Mouse (Mus musculus) heart, embryonic 13.5 days (tissue): ENCODE results near the gene Itga11. TPM values are rescaled to one million over a fixed set of nuclear protein-coding genes. Genes with fewer than 3 reads are reported as not detected.
"Not testable (repeated sequence)": the region's sequence is repeated elsewhere in the genome, so short reads cannot be mapped to it uniquely, and the experiment has no call there.

Experiments used
- ATAC-seq: fragments of 200-750 bp; cut with Nextera tagmentation; 2 replicates; pipeline ENCODE4 v1.8.0; 2017; ENCODE audit warnings: moderate TSS enrichment; ENCODE audit not compliant: insufficient number of reproducible peaks, low FRiP score, low TSS enrichment; ENCODE audit errors: extremely low read depth
- H3K27ac ChIP-seq: fragments of 300-500 bp; sonication (generic); replicated peaks from 2 replicates; pipeline ENCODE4 v1.5.1; 2015; ENCODE audit warnings: moderate library complexity, mild to moderate bottlenecking, inconsistent platforms
- H3K27me3 ChIP-seq: fragments of 300-500 bp; sonication (generic); replicated peaks from 2 replicates; pipeline ENCODE4 v1.6.1; 2015; ENCODE audit warnings: mild to moderate bottlenecking, inconsistent platforms
- H3K36me3 ChIP-seq: fragments of 300-500 bp; sonication (generic); 2 replicates; pipeline ENCODE4 v1.6.1; 2015; ENCODE audit warnings: mild to moderate bottlenecking, inconsistent platforms
- H3K4me1 ChIP-seq: fragments of 300-500 bp; sonication (generic); 2 replicates; pipeline ENCODE4 v1.6.1; 2015; ENCODE audit warnings: inconsistent platforms
- H3K4me2 ChIP-seq: fragments of 300-500 bp; sonication (generic); 2 replicates; pipeline ENCODE4 v1.6.1; 2015; ENCODE audit warnings: inconsistent platforms, mild to moderate bottlenecking, moderate library complexity
- H3K4me3 ChIP-seq: fragments of 300-500 bp; sonication (generic); 2 replicates; pipeline ENCODE4 v1.5.1; 2015; ENCODE audit warnings: moderate library complexity, mild to moderate bottlenecking, inconsistent platforms
- H3K9ac ChIP-seq: fragments of 300-500 bp; sonication (generic); 2 replicates; pipeline ENCODE4 v1.6.1; 2015; ENCODE audit warnings: inconsistent platforms, mild to moderate bottlenecking, moderate library complexity
- H3K9me3 ChIP-seq: fragments of 300-500 bp; sonication (generic); 2 replicates; pipeline ENCODE4 v1.6.1; 2016; ENCODE audit warnings: inconsistent platforms
- WGBS: fragments of 180-500 bp; shearing (Covaris S2); methylation state at CpG from one replicate; pipeline ENCODE4 v1.1.7; 2015; ENCODE audit warnings: mixed read lengths; 5-methylcytosine and 5-hydroxymethylcytosine counted together
- polyA plus RNA-seq: library from polyadenylated mRNA; unstranded; fragments of >200 nt; fragmentation: Nextera tagmentation; extraction: Ambion mirVana; gene quantifications from 2 replicates; pipeline ENCODE4 v1.2.1, GENCODE M21; 2015

Gene Itga11
- polyA plus RNA-seq, 1 experiment from 2014 or later, result 0.83 TPM

GRCm38 (mm10) chr9:62658016-62658415 lies 19.6 kb upstream of the Itga11 start:
- 76% methylated on average over 3 of the region's 3 CpGs for WGBS
- no peak for ATAC-seq

GRCm38 (mm10) chr9:62659026-62659425 lies 18.6 kb upstream of the Itga11 start:
- no peak overlapping the region for H3K4me2 ChIP-seq
- no peak for ATAC-seq
- H3K9me3 ChIP-seq, result no peaks in the 10 kb centered on the region
- no peaks in the 10 kb centered on the region for H3K27me3 ChIP-seq
- H3K4me3 ChIP-seq, result no peak overlapping the region
- peaks cover 3% of the 10 kb centered on the region for H3K4me1 ChIP-seq
- no peak overlapping the region for H3K27ac ChIP-seq
- no peak overlapping the region for H3K9ac ChIP-seq
- H3K36me3 ChIP-seq, result no peaks in the 10 kb centered on the region
- WGBS, result 65% methylated on average over 4 of the region's 4 CpGs

More at GRCm38 (mm10) chr9:62658016-62658415, 19.6 kb upstream of the Itga11 start:
- H3K9ac ChIP-seq, result no peak overlapping the region
- no peaks in the 10 kb centered on the region for H3K27me3 ChIP-seq
- no peak overlapping the region for H3K4me3 ChIP-seq
- H3K36me3 ChIP-seq, result no peaks in the 10 kb centered on the region
- no peak overlapping the region for H3K27ac ChIP-seq
- H3K4me2 ChIP-seq, result no peak overlapping the region
- no peaks in the 10 kb centered on the region for H3K9me3 ChIP-seq
- no peaks in the 10 kb centered on the region for H3K4me1 ChIP-seq

GRCm38 (mm10) chr9:62660971-62661370 lies 16.7 kb upstream of the Itga11 start:
- ATAC-seq, H3K36me3 ChIP-seq, H3K4me2 ChIP-seq, H3K27me3 ChIP-seq, H3K4me3 ChIP-seq, H3K9me3 ChIP-seq, H3K9ac ChIP-seq, H3K27ac ChIP-seq: not testable (repeated sequence)
- 89% methylated on average over 9 of the region's 9 CpGs for WGBS
- H3K4me1 ChIP-seq, result peaks cover 11% of the 10 kb centered on the region

DNA sequence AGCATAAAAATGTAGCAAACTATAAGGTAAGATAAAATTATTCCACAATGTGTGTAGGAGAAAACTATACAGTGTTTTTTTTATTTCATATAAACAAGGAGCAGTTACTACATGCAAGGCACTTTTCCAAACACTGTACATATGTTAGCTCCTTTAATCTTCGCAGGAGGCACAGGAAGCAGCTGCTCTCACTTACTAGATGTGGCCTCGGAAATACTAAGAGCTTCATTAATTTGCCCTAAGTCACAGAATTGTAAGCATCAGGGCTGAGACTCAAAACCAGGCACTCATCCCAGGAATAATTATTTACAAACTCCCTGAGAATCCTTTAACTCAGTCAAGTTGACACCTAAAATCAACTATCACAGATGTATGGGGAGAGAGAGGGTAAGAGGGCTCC lies 14.2 kb upstream of the Itga11 start:
- WGBS, result 66% methylated on average over 2 of the region's 2 CpGs
- Histone ChIP-seq H3K4me2 (no peak overlapping the region), H3K4me3 (no peak overlapping the region), H3K36me3 (no peaks in the 10 kb centered on the region), H3K27ac (no peak overlapping the region), H3K9me3 (no peaks in the 10 kb centered on the region), H3K4me1 (peaks cover 12% of the 10 kb centered on the region), H3K9ac (no peak overlapping the region), H3K27me3 (no peaks in the 10 kb centered on the region)
- ATAC-seq, result no peak

DNA sequence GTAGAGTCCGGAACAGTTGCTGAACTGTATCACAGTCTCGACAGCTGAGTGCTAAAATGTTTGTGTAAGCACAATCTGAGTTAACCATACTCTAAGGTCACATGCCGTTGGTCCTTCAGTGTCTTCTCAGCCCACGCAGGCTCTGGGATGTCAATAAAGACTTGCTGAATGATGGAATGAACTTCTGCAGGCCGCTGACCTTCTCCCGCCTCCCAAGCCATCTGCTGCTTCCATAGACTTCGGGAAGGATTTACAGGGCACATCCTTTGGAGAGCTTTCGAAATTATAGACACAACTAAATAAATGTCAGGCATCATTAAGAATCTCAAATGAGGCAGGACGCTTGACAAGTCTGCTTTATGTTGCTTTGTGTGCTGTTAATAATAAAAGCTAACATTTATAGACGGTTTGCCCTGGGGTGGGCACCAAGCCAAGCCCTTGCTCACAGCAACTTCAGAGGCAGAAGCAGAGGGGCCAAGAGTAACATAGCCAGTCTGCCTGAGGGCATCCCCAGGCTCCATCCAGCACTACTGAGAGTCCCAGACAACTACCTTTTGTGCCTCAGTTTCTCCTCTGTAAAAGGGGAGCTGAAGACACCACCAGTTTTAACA lies 13.4 kb upstream of the Itga11 start:
- H3K27ac ChIP-seq, result no peak overlapping the region
- no peak for ATAC-seq
- WGBS, result 52% methylated on average over 10 of the region's 10 CpGs
- H3K4me2 ChIP-seq, result no peak overlapping the region
- peaks cover 12% of the 10 kb centered on the region for H3K4me1 ChIP-seq
- no peak overlapping the region for H3K4me3 ChIP-seq
- no peaks in the 10 kb centered on the region for H3K9me3 ChIP-seq
- no peaks in the 10 kb centered on the region for H3K27me3 ChIP-seq
- H3K36me3 ChIP-seq, result no peaks in the 10 kb centered on the region
- no peak overlapping the region for H3K9ac ChIP-seq

GRCm38 (mm10) chr9:62665892-62666291 lies 11.7 kb upstream of the Itga11 start:
- Histone ChIP-seq H3K4me3 (no peak overlapping the region), H3K9ac (no peak overlapping the region), H3K4me1 (peaks cover 12% of the 10 kb centered on the region), H3K9me3 (no peaks in the 10 kb centered on the region), H3K4me2 (no peak overlapping the region), H3K36me3 (no peaks in the 10 kb centered on the region), H3K27me3 (no peaks in the 10 kb centered on the region), H3K27ac (no peak overlapping the region)
- 52% methylated on average over 4 of the region's 4 CpGs for WGBS
- ATAC-seq, result no peak

DNA sequence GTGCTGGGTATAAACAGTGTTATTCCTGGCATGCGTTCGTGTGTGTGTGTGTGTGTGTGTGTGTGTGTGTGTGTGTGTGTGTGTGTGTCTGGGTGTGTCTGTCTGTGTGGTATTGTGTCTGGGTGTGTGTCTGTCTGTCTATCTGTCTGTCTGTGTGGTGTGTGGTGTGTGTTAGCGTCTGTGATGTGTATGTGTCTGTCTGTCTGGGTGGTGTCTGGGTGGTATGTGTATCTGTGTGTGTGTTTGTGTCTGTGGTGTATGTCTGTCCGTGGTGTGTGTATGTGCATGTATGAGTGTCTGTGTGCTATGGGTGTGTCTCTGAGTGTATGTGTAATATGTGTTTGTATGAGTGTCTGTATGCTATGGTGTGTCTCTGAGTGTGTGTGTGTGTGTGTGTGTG lies 9.1 kb upstream of the Itga11 start:
- Histone ChIP-seq H3K36me3 (no peaks in the 10 kb centered on the region), H3K27me3 (no peaks in the 10 kb centered on the region), H3K9me3 (no peaks in the 10 kb centered on the region), H3K27ac (no peak overlapping the region), H3K4me1 (peaks cover 25% of the 10 kb centered on the region), H3K4me2 (no peak overlapping the region), H3K4me3 (no peak overlapping the region), H3K9ac (no peak overlapping the region)
- WGBS, result 75% methylated on average over 4 of the region's 4 CpGs
- no peak for ATAC-seq

DNA sequence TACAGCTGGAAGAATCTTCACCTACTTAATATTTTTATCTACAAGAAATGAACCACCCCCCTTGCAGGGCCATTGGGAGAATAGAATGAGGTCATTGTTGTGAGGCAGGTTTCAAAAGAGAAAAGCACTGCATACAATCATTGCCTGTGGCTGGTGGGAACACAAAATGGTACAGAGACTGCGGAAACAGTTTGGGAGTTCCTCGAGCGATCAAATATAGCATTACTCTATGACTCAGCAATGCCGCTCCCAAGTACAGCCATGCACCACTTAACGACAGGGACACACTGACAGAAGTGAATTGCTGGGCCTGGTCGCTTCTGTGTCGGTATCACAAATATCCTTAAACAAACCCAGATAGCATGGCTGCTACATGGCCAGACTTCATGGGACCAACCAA lies 4.4 kb upstream of the Itga11 start:
- no peak for ATAC-seq
- H3K27me3 ChIP-seq, result peaks cover 22% of the 10 kb centered on the region
- H3K9ac ChIP-seq, result no peak overlapping the region
- H3K4me1 ChIP-seq, result peaks cover 27% of the 10 kb centered on the region
- WGBS, result 47% methylated on average over 7 of the region's 7 CpGs
- no peak overlapping the region for H3K4me3 ChIP-seq
- H3K9me3 ChIP-seq, result no peaks in the 10 kb centered on the region
- no peaks in the 10 kb centered on the region for H3K36me3 ChIP-seq
- H3K27ac ChIP-seq, result no peak overlapping the region
- no peak overlapping the region for H3K4me2 ChIP-seq

GRCm38 (mm10) chr9:62675172-62675571 lies 2.5 kb upstream of the Itga11 start:
- H3K4me3 ChIP-seq, result no peak overlapping the region
- no peak overlapping the region for H3K27ac ChIP-seq
- ATAC-seq, result no peak
- no peaks in the 10 kb centered on the region for H3K36me3 ChIP-seq
- WGBS, result 67% methylated on average over 1 of the region's 1 CpGs
- H3K4me2 ChIP-seq, result no peak overlapping the region
- no peak overlapping the region for H3K9ac ChIP-seq
- peaks cover 38% of the 10 kb centered on the region for H3K4me1 ChIP-seq
- H3K27me3 ChIP-seq, result peaks cover 41% of the 10 kb centered on the region
- no peaks in the 10 kb centered on the region for H3K9me3 ChIP-seq

GRCm38 (mm10) chr9:62678550-62679155 lies 1.0 kb downstream of the Itga11 start:
- peak overlapping the region; percentile 79 for H3K9ac ChIP-seq
- peak overlapping the region; percentile 61 for H3K4me3 ChIP-seq
- no peaks in the 10 kb centered on the region for H3K9me3 ChIP-seq
- no peak overlapping the region for H3K27ac ChIP-seq
- WGBS, result 7% methylated on average over 22 of the region's 22 CpGs
- no peak for ATAC-seq
- H3K27me3 ChIP-seq, result peaks cover 62% of the 10 kb centered on the region
- no peaks in the 10 kb centered on the region for H3K36me3 ChIP-seq
- H3K4me2 ChIP-seq, result peak overlapping the region; percentile 97
- peaks cover 23% of the 10 kb centered on the region for H3K4me1 ChIP-seq

- no peak overlapping the region for H3K4me3 ChIP-seq
- no peak overlapping the region for H3K4me2 ChIP-seq
- H3K27ac ChIP-seq, result no peak overlapping the region
- 71% methylated on average over 4 of the region's 4 CpGs for WGBS
- H3K9ac ChIP-seq, result no peak overlapping the region
- no peaks in the 10 kb centered on the region for H3K9me3 ChIP-seq
- H3K27me3 ChIP-seq, result peaks cover 62% of the 10 kb centered on the region
- peaks cover 22% of the 10 kb centered on the region for H3K4me1 ChIP-seq
- no peaks in the 10 kb centered on the region for H3K36me3 ChIP-seq
- ATAC-seq, result no peak
Measured at GRCm38 (mm10) chr9:62679398-62679797, 1.8 kb downstream of the Itga11 start.

DNA sequence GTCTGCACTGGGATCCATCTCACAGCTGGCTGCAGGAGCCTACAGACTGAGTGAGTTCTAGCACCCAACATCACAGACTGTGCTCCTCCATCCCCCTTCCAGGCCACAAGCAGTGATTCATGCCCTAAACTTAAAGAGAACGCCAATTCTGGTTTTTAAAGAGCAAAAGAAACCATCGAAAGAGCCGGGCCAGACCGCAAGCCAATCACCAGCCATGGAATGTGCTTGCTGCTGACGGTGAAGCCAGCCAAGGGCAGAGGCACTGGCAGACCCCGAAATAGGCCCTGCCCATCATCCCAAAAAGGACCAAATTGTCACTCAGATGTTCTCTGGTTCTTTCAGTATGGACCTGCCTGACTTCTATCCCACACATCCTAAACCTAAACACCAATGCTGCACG lies 6.7 kb downstream of the Itga11 start:
- no peaks in the 10 kb centered on the region for H3K36me3 ChIP-seq
- H3K27me3 ChIP-seq, result peaks cover 31% of the 10 kb centered on the region
- no peak overlapping the region for H3K4me2 ChIP-seq
- WGBS, result 79% methylated on average over 7 of the region's 7 CpGs
- ATAC-seq, result no peak
- no peak overlapping the region for H3K9ac ChIP-seq
- no peak overlapping the region for H3K27ac ChIP-seq
- no peak overlapping the region for H3K4me3 ChIP-seq
- H3K9me3 ChIP-seq, result no peaks in the 10 kb centered on the region
- no peaks in the 10 kb centered on the region for H3K4me1 ChIP-seq
